Mouse (Mus musculus) stomach, postnatal 0 days (tissue): Measurements from ENCODE around the gene Gm42791. TPM values are rescaled to one million over a fixed set of nuclear protein-coding genes. Genes with fewer than 3 reads are reported as not detected.
A peak's percentile ranks its signal among the peaks of the same experiment; 100 is the strongest.

Experiments
- ATAC-seq: fragments of 200-750 bp; cut with Nextera tagmentation; 2 replicates; pipeline ENCODE4 v1.8.0; 2017; ENCODE audit not compliant: low FRiP score, low TSS enrichment
- DNase-seq: peaks from one replicate; pipeline ENCODE4 v3.0.0-alpha.2; 2016; ENCODE audit warnings: low spot score
- H3K27ac ChIP-seq: fragments of 300-500 bp; sonication (generic); replicated peaks from 2 replicates; pipeline ENCODE4 v1.5.1; 2014; ENCODE audit warnings: mild to moderate bottlenecking, control low read depth
- H3K27me3 ChIP-seq: fragments of 300-500 bp; sonication (generic); 2 replicates; pipeline ENCODE4 v1.6.1; 2014; ENCODE audit warnings: low read length; ENCODE audit not compliant: control insufficient read depth, insufficient read depth
- H3K36me3 ChIP-seq: fragments of 300-500 bp; sonication (generic); 2 replicates; pipeline ENCODE4 v1.6.1; 2014; ENCODE audit warnings: low read length, mixed read lengths; ENCODE audit not compliant: control insufficient read depth, insufficient read depth
- H3K4me1 ChIP-seq: fragments of 300-500 bp; sonication (generic); replicated peaks from 2 replicates; pipeline ENCODE4 v1.6.1; 2014; ENCODE audit warnings: antibody characterized with exemption; ENCODE audit not compliant: control insufficient read depth, insufficient read depth
- H3K4me2 ChIP-seq: fragments of 300-500 bp; sonication (generic); replicated peaks from 2 replicates; pipeline ENCODE4 v1.6.1; 2014; ENCODE audit warnings: low read depth, mild to moderate bottlenecking, control low read depth, moderate library complexity
- H3K4me3 ChIP-seq: fragments of 300-500 bp; sonication (generic); 2 replicates; pipeline ENCODE4 v1.5.1; 2014; ENCODE audit warnings: low read depth, low read length, control low read depth
- H3K9ac ChIP-seq: fragments of 300-500 bp; sonication (generic); 2 replicates; pipeline ENCODE4 v1.6.1; 2014; ENCODE audit warnings: mild to moderate bottlenecking, low read length, control low read depth, mixed read lengths
- H3K9me3 ChIP-seq: fragments of 300-500 bp; sonication (generic); 2 replicates; pipeline ENCODE4 v1.6.1; 2016; ENCODE audit warnings: low read length; ENCODE audit not compliant: control insufficient read depth
- CTCF ChIP-seq: IDR thresholded peaks from 2 replicates; pipeline ENCODE4 v1.5.1; 2016; ENCODE audit warnings: antibody characterized with exemption, low read depth, mild to moderate bottlenecking, moderate library complexity
- EP300 ChIP-seq: optimal IDR thresholded peaks from 2 replicates; pipeline ENCODE3; 2016; ENCODE audit warnings: antibody characterized with exemption
- WGBS: fragments of 180-500 bp; shearing (Covaris S2); extraction: QIAGEN DNeasy Blood & Tissue Kit; methylation state at CpG from one replicate; pipeline ENCODE4 v1.1.7; 2014; 5-methylcytosine and 5-hydroxymethylcytosine counted together
- polyA plus RNA-seq: library from polyadenylated mRNA; unstranded; fragments of >200 nt; fragmentation: Nextera tagmentation; extraction: Ambion mirVana; gene quantifications from 2 replicates; pipeline ENCODE4 v1.2.1, GENCODE M21; 2015

The Gm42791 gene
- polyA plus RNA-seq, 1 experiment from 2014 or later, result 0.99 TPM

- no peak for ATAC-seq
- no peak for TF ChIP-seq EP300
- TF ChIP-seq CTCF, result no peak
- no peaks in the 10 kb centered on the region for H3K9me3 ChIP-seq
- WGBS, result 97% methylated on average over 11 of the region's 11 CpGs
- H3K9ac ChIP-seq, result no peak overlapping the region
- H3K27ac ChIP-seq, result no peak overlapping the region
- no peaks in the 10 kb centered on the region for H3K36me3 ChIP-seq
- no peak for DNase-seq
- no peaks in the 10 kb centered on the region for H3K27me3 ChIP-seq
- H3K4me2 ChIP-seq, result no peak overlapping the region
- no peaks in the 10 kb centered on the region; the same call in 1 of the 2 replicates for H3K4me1 ChIP-seq
- no peak overlapping the region for H3K4me3 ChIP-seq
These were observed 2.3 kb downstream of the Gm42791 start for GRCm38 (mm10) chr5:148992598-148992997.

- no peak for ATAC-seq
- Histone ChIP-seq H3K9me3 (no peaks in the 10 kb centered on the region), H3K27ac (peak overlapping the region; percentile 36), H3K9ac (no peak overlapping the region), H3K4me3 (no peak overlapping the region), H3K27me3 (no peaks in the 10 kb centered on the region), H3K4me1 (no peaks in the 10 kb centered on the region; the same call in 1 of the 2 replicates), H3K4me2 (no peak overlapping the region), H3K36me3 (no peaks in the 10 kb centered on the region)
- 61% methylated on average over 12 of the region's 12 CpGs for WGBS
- peak; percentile 50 for DNase-seq
- TF ChIP-seq CTCF (no peak), EP300 (no peak)
These were observed 4.0 kb downstream of the Gm42791 start for GRCm38 (mm10) chr5:148990891-148991311.

GRCm38 (mm10) chr5:148989480-148989879 lies 5.5 kb downstream of the Gm42791 start:
- Histone ChIP-seq H3K4me2 (no peak overlapping the region), H3K36me3 (no peaks in the 10 kb centered on the region), H3K9me3 (no peaks in the 10 kb centered on the region), H3K4me3 (no peak overlapping the region), H3K27ac (no peak overlapping the region), H3K9ac (no peak overlapping the region), H3K27me3 (no peaks in the 10 kb centered on the region), H3K4me1 (no peaks in the 10 kb centered on the region)
- TF ChIP-seq EP300 (no peak), CTCF (peak; percentile 70)
- DNase-seq (no peak), ATAC-seq (no peak)
- 89% methylated on average over 7 of the region's 7 CpGs for WGBS

- 55% methylated on average over 13 of the region's 13 CpGs for WGBS
- Histone ChIP-seq H3K9ac (no peak overlapping the region), H3K9me3 (no peaks in the 10 kb centered on the region; the same call in 1 of the 2 replicates), H3K36me3 (no peaks in the 10 kb centered on the region), H3K27me3 (no peaks in the 10 kb centered on the region), H3K4me3 (no peak overlapping the region), H3K4me2 (no peak overlapping the region), H3K27ac (no peak overlapping the region), H3K4me1 (no peaks in the 10 kb centered on the region)
- ATAC-seq, result no peak
- no peak for DNase-seq
- no peak for TF ChIP-seq CTCF
- no peak for TF ChIP-seq EP300
These were observed 10.0 kb downstream of the Gm42791 start for GRCm38 (mm10) chr5:148984961-148985360.

GRCm38 (mm10) chr5:148983696-148984095 lies 11.3 kb downstream of the Gm42791 start:
- TF ChIP-seq EP300 (no peak), CTCF (peak; percentile 39)
- DNase-seq (no peak), ATAC-seq (no peak)

DNA sequence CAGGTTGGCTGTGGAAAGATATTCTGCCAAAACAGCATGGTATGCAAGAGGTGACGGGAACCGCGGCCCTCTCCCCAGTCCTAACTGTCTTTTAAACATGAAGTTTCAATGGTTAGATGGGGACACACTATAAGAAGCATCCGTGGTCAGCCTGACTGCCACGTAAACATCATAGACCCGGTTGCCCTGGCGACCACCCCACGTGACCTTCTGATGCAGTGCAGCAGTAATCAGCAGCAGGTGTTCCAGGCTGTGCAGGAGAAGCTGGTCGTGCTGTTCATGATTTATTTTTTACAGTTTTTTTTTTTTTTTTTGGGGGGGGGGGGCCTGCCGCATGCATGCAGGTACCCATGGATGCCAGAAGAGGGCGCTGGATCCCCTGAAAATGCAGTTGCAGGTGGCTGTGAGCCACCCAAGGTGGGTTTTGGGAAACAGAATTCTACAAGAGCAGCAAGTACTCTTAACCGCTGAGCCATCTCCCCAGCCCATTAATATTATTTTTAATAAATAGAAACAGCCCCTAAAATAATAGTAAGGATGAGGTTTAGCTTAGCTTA lies 11.8 kb downstream of the Gm42791 start:
- Histone ChIP-seq H3K4me3 (no peak overlapping the region), H3K4me1 (no peaks in the 10 kb centered on the region), H3K4me2 (no peak overlapping the region), H3K9me3 (no peaks in the 10 kb centered on the region; the same call in 1 of the 2 replicates), H3K27ac (no peak overlapping the region), H3K9ac (no peak overlapping the region), H3K27me3 (no peaks in the 10 kb centered on the region), H3K36me3 (no peaks in the 10 kb centered on the region)
- TF ChIP-seq EP300 (no peak), CTCF (no peak; the same call in 1 of the 2 replicates)
- DNase-seq (no peak), ATAC-seq (no peak)
- 72% methylated on average over 11 of the region's 12 CpGs for WGBS

More at GRCm38 (mm10) chr5:148983696-148984095, 11.3 kb downstream of the Gm42791 start:
- H3K36me3 ChIP-seq, result no peaks in the 10 kb centered on the region
- no peaks in the 10 kb centered on the region; the same call in 1 of the 2 replicates for H3K9me3 ChIP-seq
- no peak overlapping the region for H3K9ac ChIP-seq
- H3K4me2 ChIP-seq, result no peak overlapping the region
- no peaks in the 10 kb centered on the region for H3K4me1 ChIP-seq
- H3K4me3 ChIP-seq, result no peak overlapping the region
- 100% methylated on average over 1 of the region's 1 CpGs for WGBS
- H3K27me3 ChIP-seq, result no peaks in the 10 kb centered on the region
- no peak overlapping the region for H3K27ac ChIP-seq
